Mouse (Mus musculus) monocyte, adult 59 days (primary cell): ENCODE results near the gene Gm3015. TPM values are rescaled to one million over a fixed set of nuclear protein-coding genes. Genes with fewer than 3 reads are reported as not detected.

Experiments
- total RNA-seq, 2 experiments: library from RNA; stranded (reverse); gene quantifications; one replicate each; pipeline ENCODE4 v1.2.4; 2023

Gene Gm3015
- not detected for total RNA-seq

DNA sequence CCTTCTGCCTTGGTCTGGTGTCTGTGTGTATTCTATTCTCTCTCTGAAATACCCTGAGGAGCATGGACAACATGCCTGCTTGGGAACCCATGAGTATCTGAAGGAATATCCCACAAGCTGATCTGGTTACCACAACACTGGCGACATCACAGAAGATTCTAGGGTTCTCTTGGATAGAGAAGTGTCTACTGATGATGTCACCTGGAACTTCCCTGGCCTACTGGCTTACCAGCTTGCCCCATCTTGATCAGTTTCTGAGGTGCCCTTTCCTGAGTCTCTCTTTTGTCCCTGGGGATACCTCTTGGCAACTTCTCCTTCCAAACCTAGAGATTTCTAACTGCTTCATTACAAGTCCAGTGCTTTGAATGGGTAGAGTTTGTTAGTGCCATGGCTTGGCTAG is at the start of gene Gm3015:
Gm3015 (minus strand) TSS at position 101 of the 400 bp plus-strand sequence.

DNA sequence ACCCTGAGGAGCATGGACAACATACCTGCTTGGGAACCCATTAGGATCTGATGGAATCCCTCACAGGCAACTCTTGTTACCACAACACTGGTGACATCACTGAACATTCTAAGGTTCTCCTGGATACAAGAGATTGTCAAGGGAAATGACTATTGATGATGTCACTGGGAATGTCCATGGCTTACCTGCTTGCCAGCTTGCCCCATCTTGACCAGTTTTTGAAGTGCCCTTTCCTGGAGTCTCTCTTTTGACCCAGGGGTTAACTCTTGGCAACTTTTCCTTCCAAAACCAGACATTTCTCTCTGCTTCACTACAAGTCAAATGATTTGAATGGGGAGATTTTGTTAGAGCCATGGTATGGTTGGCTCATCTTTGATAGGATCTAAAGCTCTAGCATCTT is 29.3 kb upstream of the Gm3015 start, which contains the start of gene Gm10377:
Gm10377 (minus strand) TSS at position 101 of the 400 bp plus-strand sequence.

Other genes with a start within 250 kb of the Gm3015 start
- not detected for gene Gm8024, start 244.5 kb downstream of the Gm3015 start, total RNA-seq
- gene Gm17124, start 168.9 kb downstream of the Gm3015 start, total RNA-seq = not detected
- gene Gm3633, start 126.9 kb downstream of the Gm3015 start, total RNA-seq = not detected
- gene Gm10378, start 112.9 kb downstream of the Gm3015 start, total RNA-seq = not detected
- gene Gm10377, start 29.2 kb upstream of the Gm3015 start, total RNA-seq = not detected
- gene Gm21977, start 84.7 kb upstream of the Gm3015 start, total RNA-seq = not detected
- gene Gm8082, start 224.8 kb upstream of the Gm3015 start, total RNA-seq = not detected
- not detected for gene Gm10376, start 246.8 kb upstream of the Gm3015 start, total RNA-seq